Mouse (Mus musculus) liver, embryonic 18 days (tissue): Measurements from ENCODE around the gene Ghdc. TPM values are rescaled to one million over a fixed set of nuclear protein-coding genes. Genes with fewer than 3 reads are reported as not detected.

ENCODE experiments used
- polyA plus RNA-seq: library from polyadenylated mRNA; depleted of rRNA; stranded (reverse); fragments of >200 nt; gene quantifications from 2 replicates; pipeline ENCODE4 v1.2.3, GENCODE M21; 2012; rRNA removed

Ghdc gene
- 3.8 and 4.0 TPM in 2 replicates for polyA plus RNA-seq

DNA sequence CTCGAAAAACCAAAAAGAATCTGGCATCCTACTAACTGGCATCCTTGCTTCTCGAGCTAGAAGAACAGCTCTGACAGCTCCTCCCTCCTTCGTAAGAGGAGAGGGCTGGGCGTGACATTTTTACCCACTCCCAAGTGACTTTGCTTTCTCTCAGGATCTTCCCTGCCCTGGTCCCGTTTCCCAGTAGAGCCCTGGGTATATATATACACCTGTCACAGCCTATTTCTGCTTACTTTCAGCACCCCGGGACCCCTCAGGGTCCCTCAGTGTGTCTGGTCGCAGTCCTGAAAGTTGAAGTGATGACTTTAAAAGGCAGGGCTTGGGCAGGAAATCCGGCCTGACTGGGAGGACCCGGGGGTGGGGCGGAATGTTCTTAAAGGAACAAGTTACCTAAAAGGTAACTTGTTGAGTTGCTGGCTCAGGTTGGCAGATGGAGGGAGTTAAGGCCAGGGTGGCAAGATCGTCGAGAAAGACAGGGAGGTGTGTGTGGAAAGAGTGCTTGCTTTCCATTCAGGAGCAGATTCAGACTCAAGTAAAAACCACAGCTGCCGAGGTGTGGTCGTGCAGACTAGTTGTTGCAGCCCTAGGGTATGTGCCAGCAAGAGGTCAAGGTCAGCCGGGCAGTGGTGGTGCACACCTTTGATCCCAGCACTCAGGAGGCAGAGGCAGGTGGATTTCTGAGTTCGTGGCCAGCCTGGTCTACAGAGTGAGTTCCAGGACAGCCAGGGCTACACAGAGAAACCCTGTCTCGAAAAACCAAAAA, at the start of gene Ghdc:
Gene Ghdc (minus strand): TSS at position 312 of the 763 bp plus-strand sequence.

DNA sequence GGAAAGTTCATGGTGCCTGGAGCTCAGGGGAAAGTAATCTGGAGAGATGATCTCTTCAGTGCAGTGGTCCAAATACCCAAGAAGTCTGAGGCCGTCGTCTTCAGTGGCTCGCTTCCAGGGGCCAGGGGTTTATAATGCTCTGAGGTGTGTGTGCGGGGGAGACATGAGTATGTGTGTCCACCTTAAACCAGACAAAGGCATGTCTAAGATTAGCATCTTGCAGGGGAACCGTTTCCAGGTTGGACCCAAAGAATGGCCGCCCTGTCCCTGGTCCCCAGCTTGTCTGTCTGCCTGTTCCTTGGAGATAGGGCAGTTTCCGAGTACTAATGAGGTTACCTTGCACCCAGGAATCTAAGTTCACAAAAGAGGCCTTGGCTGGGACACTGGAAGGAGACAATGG, 7.9 kb downstream of the Ghdc start, which contains the start of gene Hcrt:
Gene Hcrt (minus strand): TSS at position 101 of the 400 bp plus-strand sequence.

DNA sequence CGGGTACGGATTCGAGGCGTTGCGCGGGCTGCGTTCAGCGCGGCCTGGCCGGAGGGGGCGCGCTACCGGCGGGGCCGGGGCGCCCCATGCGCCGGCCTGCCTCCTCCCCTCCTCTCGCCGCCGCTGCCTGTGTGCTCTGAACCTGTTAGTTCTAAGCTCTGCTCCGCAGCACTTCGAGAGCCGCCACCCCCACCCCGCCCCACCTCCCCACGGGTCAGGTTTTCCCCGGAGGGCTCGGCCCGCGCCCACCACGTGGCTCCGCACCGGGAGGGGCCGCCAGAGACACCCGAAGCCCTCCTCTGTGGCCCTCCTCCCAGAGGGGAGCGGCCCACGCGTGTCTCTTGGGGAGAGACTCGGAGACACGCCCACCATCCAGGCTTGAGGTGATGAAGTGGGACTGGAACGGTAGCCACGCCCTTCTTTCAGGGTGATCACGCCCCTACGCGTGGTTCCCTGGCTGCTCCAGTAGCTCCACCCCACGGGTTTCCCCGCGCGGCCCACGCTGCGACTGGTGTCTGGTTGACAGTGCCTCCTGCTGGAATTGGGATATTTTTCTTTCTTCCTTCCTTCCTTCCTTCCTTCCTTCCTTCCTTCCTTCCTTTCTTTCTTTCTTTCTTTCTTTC, 11.0 kb downstream of the Ghdc start, which contains the start of gene Kcnh4:
Gene Kcnh4 (minus strand): TSS at position 332 of the 623 bp plus-strand sequence.

GRCm38 (mm10) chr11:100738066-100738604, 32.6 kb downstream of the Ghdc start, which contains the start of gene Rab5c:
TSS of gene Rab5c (minus strand) at chr11:100738215.

Other genes starting within 250 kb of the Ghdc start
- gene Acly, start 243.0 kb downstream of the Ghdc start, polyA plus RNA-seq = 62.2 and 100 TPM in 2 replicates
- gene Ttc25, start 225.3 kb downstream of the Ghdc start, polyA plus RNA-seq = 0.05 and 0.06 TPM in 2 replicates
- 9.4 and 11.5 TPM in 2 replicates for gene Cnp, start 196.1 kb downstream of the Ghdc start, polyA plus RNA-seq
- gene Nkiras2, start 151.7 kb downstream of the Ghdc start, polyA plus RNA-seq = 24.7 and 28.6 TPM in 2 replicates
- gene Dnajc7, start 150.8 kb downstream of the Ghdc start, polyA plus RNA-seq = 66.1 and 73.5 TPM in 2 replicates
- gene Zfp385c, start 78.5 kb downstream of the Ghdc start, polyA plus RNA-seq = 0.01 and 0.06 TPM in 2 replicates
- gene Dhx58, start 66.7 kb downstream of the Ghdc start, polyA plus RNA-seq = 7.3 and 8.9 TPM in 2 replicates
- 12.1 and 14.0 TPM in 2 replicates for gene Kat2a, start 58.5 kb downstream of the Ghdc start, polyA plus RNA-seq
- not detected in 2 replicates for gene Hspb9, start 57.1 kb downstream of the Ghdc start, polyA plus RNA-seq
- 96.2 and 98.0 TPM in 2 replicates for gene Rab5c, start 32.7 kb downstream of the Ghdc start, polyA plus RNA-seq
- gene Kcnh4, start 11.0 kb downstream of the Ghdc start, polyA plus RNA-seq = not detected in 2 replicates
- gene Hcrt, start 8.0 kb downstream of the Ghdc start, polyA plus RNA-seq = not detected in 2 replicates
- 13.3 and 16.0 TPM in 2 replicates for gene Stat5b, start 79.8 kb upstream of the Ghdc start, polyA plus RNA-seq
- gene Stat5a, start 88.4 kb upstream of the Ghdc start, polyA plus RNA-seq = 5.8 and 6.9 TPM in 2 replicates
- gene Stat3, start 168.6 kb upstream of the Ghdc start, polyA plus RNA-seq = 33.5 and 39.3 TPM in 2 replicates
- gene Cavin1, start 199.9 kb upstream of the Ghdc start, polyA plus RNA-seq = 14.0 and 15.8 TPM in 2 replicates
- 20.6 and 24.1 TPM in 2 replicates for gene Atp6v0a1, start 238.5 kb upstream of the Ghdc start, polyA plus RNA-seq